Mouse (Mus musculus): ENCODE results near the gene Icam1. TPM values are rescaled to one million over a fixed set of nuclear protein-coding genes. Genes with fewer than 3 reads are reported as not detected.
A peak's percentile ranks its signal among the peaks of the same experiment; 100 is the strongest.
"Not testable (repeated sequence)": the region's sequence is repeated elsewhere in the genome, so short reads cannot be mapped to it uniquely, and the experiment has no call there.

Icam1 gene
- polyA plus RNA-seq, 1 experiment: 13.1 TPM

DNA sequence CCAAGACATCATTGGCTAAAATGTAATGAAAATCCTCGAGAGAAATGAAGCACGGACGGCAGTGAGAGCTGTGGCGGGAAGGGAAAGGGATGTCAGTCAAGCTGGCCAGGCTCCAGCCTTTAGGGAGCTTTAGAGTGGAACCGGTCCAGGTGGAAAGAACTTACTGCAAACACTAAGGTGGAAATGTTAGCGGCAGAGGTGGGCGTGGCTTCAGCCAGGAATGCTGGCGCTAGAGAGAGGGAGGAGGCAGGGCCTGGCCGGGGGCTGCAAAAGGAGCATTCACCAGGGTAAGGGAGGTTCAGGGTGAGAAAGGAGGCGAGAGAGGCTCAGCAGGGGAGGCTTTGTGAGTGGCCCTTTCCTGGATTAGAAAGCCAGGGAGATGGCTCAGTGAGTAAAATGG lies 24.9 kb upstream of the Icam1 start:
- DNase-seq (ENCODE audit: low read depth, low spot score): no peak
- WGBS: 13% methylated on average over 10 of the region's 10 CpGs

DNA sequence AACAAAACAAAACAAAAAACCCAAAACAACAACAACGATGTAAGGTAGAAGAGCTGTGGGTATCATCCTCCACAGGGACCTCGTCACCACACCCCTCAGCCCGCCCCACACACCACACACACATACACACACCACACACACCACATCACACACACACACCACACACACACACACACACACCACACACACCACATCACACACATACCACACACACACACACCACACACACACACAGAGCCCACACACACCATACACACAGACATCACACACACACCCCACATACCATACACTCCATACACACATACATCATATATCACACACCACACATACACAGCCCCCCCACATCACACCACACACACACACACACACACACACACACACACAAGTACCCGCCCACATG lies 24.2 kb upstream of the Icam1 start:
- no peak for DNase-seq (ENCODE audit: low read depth, low spot score)
- WGBS: 89% methylated on average over 4 of the region's 4 CpGs

DNA sequence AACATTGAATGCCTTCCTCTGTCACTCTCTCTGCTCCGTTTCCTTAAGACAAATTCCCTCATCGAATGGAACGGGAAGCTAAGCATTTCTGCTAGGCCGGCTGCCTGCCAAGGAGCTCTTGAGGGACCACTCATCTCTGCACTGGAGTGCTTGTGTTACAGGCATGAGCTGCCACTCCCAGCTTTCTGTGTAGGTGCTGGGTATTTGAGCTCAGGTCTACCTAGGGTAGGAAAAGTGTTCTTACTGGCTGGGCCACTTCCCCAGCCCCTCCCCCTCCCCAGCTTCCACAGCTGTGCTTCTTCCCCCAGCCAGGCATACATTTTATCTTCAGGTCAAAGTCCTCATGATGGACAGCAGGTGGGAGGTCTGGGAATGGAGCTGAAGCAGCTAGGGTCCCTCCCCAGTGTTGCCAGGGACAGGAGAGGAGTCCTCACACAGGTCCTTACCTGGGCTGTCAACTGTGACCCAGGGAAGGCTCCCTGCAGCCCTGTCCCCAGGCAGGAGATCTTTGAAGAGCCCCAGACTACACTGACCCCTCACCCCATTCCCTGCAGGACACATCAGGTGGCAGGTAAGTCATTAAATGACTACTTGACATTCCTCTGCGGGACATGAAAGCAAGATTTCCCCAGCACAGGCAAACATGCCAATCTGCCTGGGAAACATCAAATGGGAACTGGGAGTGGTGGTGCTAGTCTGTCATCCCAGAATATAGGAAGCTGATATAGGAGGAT lies 22.5 kb upstream of the Icam1 start:
- no peak for DNase-seq (ENCODE audit: low read depth, low spot score)

DNA sequence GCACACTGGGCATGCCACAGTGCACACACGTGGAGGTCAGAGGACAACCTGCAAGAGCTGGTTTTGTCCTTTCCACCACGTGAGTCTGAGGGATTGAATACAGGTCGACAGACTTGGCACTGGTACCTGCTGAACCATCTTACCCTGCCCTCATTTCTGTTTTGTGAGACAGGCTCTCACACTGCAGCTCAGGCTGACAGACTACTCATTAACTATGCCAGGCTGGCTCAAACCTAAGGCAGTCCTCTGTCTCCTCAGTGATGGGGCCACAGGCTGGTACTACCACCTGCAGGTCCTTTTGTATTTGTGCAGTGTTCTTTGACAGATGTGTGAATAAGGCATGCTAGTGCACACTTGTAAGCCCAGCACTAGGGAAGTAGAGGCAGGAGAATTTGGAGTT lies 20.7 kb upstream of the Icam1 start:
- WGBS: 78% methylated on average over 3 of the region's 3 CpGs
- no peak for DNase-seq (ENCODE audit: low read depth, low spot score)

More for the DNA sequence above, 22.5 kb upstream of the Icam1 start:
- 47% methylated on average over 5 of the region's 5 CpGs for WGBS

DNA sequence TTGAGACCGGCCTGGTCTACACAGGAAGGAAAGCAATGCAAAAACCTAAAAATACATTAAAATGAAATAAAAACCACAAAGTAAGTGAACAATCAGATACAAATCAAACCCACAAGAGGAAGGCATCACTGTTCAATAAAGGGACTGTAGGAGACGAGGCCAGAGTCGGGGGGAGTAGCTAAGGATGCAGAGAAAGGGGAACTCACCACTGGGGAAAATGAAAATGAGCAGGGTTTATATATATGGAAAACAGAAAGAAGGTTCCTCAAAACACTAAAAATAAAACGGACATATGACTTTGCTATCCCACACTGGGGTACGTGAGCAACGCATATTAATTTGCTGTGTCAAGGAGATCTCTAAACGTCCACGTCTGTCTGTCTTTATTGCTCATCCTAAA lies 18.7 kb upstream of the Icam1 start:
- no peak for DNase-seq (ENCODE audit: low read depth, low spot score)
- WGBS: 86% methylated on average over 8 of the region's 8 CpGs

DNA sequence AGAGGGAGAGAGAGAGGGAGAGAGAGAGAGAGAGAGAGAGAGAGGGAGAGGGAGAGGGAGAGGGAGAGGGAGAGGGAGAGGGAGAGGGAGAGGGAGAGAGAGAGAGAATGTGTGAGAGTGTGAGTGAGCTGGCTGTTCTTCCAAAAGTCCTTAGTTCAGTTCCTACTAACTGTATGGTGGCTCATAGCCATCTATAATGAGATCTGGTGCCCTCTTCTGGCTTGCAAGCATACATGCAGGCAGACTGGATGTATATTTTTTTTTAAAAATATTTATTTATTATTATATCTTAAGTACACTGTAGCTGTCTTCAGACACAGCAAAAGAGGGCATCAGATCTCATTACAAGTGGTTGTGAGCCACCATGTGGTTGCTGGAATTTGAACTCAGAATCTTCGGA lies 17.4 kb upstream of the Icam1 start:
- 73% methylated on average over 1 of the region's 1 CpGs for WGBS
- DNase-seq (ENCODE audit: low read depth, low spot score): not testable (repeated sequence)

DNA sequence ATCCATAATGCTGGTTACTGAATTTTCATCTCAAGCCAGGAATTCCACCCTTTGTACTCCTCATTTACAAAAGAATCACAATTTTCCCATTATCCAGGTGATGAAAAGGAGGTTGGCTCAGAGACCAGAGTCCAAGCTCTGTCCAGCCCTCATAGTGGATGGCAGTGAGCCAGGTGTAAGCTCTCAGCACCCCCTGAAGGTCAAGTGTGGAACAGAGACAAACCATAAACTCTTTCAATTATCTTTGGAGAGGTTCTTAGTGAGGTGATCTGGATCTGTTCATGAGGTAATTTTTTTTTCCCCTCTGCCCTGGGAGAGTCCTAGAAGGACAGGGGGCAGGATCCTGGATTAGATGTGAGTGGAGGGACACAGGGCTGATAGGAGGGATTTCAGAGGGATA lies 15.0 kb upstream of the Icam1 start:
- no peak for DNase-seq (ENCODE audit: low read depth, low spot score)

DNA sequence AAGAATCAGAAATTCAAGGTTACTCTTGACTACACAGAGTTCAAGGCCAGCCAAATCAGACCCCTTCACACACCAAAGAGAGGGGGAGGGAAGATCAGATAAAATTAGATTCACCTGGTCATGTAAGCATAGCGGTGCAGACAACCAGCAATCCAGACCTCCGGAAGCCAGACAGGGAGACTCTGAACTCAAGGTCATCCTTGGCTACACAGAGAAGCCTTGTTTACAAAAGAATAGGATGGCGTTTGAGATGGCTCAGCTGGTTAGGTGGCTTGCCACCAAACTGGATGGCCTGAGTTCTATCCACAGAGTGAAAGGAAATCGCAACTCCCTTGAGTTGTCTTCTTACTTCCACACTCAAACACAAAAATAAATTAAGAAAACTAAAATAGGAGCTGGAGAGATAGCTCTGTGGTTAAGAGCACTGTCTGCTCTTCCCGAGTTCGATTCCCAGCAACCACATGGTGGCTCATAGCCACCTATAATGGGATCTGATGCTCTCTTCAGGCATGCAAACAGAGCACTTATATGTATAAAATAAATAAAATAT lies 14.1 kb upstream of the Icam1 start:
- WGBS: 44% methylated on average over 6 of the region's 6 CpGs
- no peak for DNase-seq (ENCODE audit: low read depth, low spot score)

DNA sequence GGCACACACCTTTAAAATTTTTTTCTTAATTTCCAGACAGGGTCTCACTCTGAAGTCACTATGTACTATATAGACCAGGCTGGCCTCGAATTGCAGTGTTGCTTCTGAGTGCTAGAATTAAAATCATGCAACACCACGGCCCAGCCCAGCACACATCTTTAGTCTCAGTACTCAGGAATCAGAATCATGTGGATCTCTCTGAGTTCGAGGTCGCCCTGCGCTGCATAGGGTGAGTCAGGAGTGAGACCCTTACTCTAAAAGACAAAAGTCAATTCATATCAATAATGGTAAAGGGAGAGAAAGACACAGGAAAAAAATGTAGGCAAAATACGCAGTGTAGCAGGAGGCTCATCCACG lies 13.5 kb upstream of the Icam1 start:
- WGBS: 10% methylated on average over 7 of the region's 7 CpGs

DNA sequence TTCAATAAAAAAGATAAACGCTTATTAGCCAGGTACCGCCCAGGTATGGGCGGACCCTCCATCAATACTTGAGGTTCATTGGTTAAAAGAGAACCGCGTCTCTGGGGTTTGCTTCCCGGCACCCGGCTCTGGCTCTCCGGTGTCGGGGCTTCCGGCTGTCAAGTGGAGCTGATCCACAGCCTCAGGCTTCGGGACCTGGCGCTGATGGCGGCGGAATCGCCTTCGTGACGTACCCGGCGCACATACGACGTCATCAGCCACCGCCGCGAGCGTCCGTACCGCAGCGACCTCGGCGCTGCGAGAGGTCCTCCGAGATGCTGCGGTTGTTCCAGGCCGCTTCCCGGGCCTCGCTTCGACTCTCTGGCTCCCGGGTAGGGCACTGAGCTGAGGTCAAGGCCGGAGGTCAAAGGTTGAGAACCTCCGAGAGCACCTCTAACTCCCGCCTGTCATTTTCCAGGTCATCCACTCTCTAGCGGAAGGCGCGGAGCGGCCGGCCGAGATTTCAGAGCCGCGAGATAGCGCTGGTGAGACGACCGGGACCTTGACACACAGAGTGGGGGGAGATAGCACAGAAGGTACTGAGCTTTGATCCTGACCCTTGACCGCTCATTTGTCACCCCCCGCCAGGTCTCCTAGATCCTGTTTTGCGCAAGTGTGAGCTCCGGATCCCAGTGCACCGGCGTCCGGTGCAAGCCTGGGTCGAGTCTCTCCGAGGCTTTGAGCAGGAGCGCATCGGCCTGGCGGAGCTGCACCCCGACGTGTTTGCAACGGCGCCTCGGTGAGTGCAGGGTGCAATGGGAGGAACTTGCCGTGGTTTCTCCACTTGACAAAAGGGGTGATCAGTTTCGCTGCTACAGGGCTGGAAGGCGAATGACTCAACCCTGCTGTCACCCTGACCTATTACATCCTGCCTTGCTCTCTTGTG lies 12.9 kb upstream of the Icam1 start, which contains the start of gene Mrpl4:
Gene Mrpl4 (plus strand): TSS at position 112 of the 925 bp plus-strand sequence.
- under 1% methylated on average over 72 of the region's 72 CpGs for WGBS
- DNase-seq (ENCODE audit: low read depth, low spot score): peak; percentile 44

More for the DNA sequence above, 13.5 kb upstream of the Icam1 start:
- DNase-seq (ENCODE audit: low read depth, low spot score): no peak

DNA sequence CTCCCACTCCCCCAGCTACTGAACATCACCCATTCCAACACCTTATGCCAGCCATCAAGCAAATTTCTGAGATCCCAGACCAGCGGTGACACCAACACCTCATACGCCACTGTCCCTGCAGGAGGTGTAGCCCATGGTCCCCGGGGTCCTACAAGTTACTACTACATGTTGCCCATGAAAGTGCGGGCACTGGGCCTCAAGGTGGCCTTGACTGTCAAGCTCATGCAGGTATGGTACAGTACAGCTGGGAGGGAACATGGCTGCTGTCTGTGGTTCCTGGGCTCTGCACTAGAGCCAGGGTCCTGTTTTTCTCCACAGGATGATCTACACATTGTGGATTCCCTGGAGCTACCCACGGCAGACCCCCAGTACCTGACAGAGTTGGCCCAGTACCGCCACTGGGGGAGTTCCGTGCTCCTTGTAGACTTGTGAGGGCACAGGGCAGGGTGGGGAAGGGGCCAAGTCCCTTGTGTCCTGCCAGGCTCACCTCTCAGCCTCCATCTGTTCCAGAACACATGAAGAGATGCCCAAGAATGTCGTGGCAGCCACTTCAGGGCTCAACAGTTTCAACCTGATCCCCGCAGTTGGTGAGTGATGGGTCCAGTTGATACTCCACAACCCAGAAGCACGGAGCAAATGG lies 8.4 kb upstream of the Icam1 start:
- WGBS: 95% methylated on average over 10 of the region's 10 CpGs
- DNase-seq (ENCODE audit: low read depth, low spot score): no peak

DNA sequence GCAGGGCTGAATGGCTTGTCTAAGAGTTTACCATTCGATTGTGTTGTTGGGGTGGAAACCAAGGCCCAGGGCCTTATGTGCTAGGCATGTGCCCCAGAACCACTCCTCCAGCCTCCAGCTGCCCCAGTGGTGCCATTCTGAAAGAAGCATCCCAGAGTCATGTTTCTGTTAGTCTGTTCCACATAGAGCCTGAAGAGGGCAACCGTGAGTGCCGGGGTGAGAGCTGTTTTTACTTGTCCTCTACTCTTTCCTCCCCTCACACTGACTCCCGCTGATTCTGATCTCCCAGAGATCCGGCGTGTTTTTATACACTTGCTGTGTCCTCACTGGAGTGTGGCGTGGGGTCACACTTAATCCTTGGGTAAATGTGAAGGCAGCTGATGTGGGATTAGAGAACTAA lies 7.8 kb upstream of the Icam1 start:
- 82% methylated on average over 7 of the region's 7 CpGs for WGBS
- DNase-seq (ENCODE audit: low read depth, low spot score): no peak

DNA sequence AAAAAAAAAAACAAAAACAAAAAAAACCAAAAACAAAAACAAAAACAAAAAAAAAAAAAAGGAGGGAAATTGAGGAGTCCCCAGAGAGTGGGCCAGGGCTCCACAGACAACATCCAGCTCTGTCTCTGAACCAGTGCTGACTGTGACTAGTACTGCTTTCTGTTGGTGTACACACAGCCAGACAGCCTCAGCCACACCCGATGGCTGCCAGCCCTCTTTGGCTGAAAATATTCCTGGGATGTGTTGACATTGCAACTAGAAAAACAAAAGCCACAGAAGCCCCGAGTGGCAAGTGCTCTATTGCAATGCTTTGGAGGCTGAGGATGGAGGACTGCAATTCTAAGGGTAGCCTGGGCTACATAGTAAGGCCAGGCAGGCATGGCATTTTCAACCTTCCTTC lies 5.4 kb upstream of the Icam1 start:
- DNase-seq (ENCODE audit: low read depth, low spot score): no peak
- WGBS: 12% methylated on average over 2 of the region's 2 CpGs

DNA sequence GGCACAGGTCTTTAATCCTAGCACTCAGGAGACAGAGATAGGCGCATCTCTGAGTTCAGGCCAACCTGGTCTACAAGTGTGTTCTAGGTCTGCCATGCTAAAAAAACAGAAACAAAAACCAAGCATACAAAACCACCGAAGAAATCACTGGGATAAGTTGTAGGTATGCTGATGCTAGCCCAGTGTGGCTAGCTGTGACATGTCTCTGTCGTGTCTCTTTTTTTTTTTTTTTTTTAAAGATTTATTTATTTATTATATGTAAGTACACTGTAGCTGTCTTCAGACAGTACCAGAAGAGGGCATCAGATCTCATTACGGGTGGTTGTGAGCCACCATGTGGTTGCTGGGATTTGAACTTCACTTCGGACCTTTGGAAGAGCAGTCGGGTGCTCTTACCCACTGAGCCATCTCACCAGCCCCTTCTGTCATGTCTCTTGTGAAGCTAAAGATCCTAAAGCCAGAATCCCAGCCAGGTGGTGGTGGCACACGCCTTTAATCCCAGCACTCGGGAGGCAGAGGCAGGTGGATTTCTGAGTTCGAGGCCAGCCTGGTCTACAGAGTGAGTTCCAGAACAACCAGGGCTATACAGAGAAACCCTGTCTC lies 4.7 kb upstream of the Icam1 start:
- DNase-seq (ENCODE audit: low read depth, low spot score): not testable (repeated sequence)
- 64% methylated on average over 9 of the region's 9 CpGs for WGBS

DNA sequence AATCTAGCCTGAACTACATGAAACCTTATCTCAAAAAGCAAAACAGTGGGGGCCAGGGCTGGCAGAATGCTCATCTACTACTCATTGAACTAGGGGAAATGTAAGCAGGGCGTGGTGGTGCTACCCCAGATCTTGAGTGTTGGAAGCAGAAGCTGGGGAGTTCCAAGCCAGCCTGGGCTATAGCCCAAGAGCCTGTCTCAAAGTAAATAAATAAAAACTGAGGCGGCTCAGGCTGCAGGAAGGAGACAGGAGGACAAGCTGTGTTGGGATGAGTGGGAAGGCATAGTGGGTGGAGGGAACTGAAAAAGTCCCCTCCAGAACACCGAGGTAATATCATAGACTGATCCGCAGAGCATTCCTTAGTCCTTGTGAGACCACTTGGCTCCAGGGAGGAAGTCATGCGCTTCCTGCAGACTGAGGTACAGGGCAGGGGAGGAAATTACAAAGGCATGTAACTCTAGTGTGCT lies 3.9 kb upstream of the Icam1 start:
- 33% methylated on average over 5 of the region's 5 CpGs for WGBS

DNA sequence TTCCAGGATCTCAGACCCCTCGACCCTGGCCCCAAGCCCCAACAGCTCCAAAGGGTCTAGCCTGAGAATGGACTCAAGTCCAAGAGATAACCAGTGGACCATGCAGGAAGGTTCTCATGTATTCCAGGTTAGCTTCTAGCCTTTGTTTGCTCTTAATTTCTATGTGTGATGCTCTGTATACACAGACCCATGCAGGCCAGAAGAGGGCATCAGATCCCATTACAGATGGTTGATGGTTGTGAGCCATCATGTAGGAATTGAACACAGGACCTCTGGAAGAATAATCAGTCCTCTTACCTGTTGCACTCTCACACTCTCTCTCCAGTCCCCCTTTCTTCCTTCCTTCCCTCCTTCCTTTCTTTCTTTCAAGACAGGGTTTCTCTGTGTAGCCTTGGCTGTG lies 3.4 kb upstream of the Icam1 start:
- no peak for DNase-seq (ENCODE audit: low read depth, low spot score)
- 37% methylated on average over 1 of the region's 1 CpGs for WGBS

More for the DNA sequence above, 3.9 kb upstream of the Icam1 start:
- no peak for DNase-seq (ENCODE audit: low read depth, low spot score)

DNA sequence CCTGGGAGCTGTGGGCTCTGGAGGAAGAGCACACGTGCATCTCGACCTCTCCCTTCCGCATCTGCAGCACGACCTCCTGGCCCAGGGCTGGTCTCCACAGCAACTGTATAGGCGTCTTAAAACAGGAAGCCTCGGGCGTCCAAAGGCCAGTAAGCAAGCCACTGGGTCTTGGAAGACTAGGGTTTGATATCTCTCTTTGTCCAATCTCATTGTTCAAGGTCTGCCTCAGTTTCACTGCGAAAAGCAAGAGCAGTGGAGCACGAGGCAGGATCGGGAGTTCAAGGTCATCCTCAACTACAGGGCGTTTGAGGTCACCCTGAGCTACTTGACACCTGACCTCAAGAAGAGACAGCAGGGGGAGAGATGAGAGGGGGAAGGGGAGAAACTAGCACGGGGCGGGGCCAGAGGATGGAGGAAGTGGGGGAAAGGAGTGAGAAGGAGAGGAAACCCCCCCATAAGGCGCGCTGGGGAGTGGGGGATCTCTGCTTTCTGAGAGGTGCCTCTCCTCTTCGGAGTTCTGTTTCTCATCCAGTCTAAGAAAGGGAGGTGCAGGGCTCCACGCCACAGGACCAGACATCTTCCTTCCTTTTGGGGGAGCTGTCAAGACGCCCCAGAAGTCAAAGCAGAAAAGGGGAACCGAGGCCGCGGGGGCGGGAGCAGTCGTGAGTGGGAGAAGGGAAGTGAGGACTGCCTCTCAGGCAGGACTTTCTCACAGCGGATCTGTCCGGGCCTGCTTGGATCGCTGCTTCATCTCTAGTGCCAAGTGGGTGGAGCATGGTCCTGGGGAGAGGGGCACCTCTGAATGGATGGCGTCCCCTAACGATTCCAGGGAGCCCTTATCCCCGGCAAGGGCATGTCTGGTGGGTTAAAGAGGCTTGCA lies 854 bp upstream of the Icam1 start:
- 17% methylated on average over 29 of the region's 29 CpGs for WGBS
- DNase-seq (ENCODE audit: low read depth, low spot score): no peak

DNA sequence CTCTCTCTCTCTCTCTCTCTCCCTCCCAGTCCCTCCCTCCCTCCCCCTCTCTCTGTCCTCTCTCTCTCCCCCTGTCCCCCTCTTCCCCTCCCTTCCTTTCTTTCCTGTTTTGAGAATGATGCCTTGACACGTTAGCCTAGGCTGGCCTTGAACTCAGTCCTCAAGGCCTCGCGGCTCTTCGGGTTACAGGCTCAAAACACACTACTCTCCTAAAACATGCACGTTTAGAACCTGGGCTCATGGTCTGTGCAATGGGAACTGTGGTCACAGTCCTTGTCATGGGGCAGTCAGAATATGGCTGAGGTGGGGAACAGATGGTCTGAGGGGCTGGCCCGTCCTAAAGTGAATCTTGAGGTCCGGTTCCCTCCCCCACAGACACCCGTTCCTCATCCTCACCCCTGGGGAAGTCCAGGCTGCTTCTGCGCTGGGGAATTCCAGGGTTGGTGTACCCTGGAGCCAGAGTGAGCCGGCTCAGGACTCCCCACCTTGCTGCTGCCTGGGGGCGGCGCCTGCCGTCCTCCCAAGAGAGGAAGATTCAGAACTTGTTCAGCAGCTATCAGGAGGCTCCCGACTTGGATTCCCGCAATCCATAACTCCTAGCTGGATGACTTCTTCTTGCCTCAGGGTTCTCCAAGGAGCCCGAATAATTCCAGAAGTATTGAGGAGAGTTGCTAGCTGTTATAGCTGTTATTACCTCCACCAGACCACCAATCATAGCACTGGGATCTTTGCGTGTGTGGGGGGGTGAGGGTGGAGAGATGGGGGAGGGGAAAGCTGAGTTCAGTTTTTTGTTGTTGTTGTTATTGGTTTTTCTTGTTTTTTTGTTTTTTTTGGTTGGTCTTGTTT lies 769 bp downstream of the Icam1 start:
- WGBS: 11% methylated on average over 17 of the region's 17 CpGs
- DNase-seq (ENCODE audit: low read depth, low spot score): no peak
